Mouse (Mus musculus) forelimb bud, embryonic 11.5 days (tissue): ENCODE measurements at regions not wholly inside any gene's neighbourhood (a gene's known extent, or its start where the extent isn't known, plus 50 kb on each side); places are given as distances from the start of the nearest gene placed in this dataset.
"Not testable (repeated sequence)": the region's sequence is repeated elsewhere in the genome, so short reads cannot be mapped to it uniquely, and the experiment has no call there.

Experiments used
- DNase-seq: peaks from one replicate; pipeline ENCODE4 v3.0.0-alpha.2; 2012; ENCODE audit warnings: low read depth, low spot score

- peak; percentile 9 for DNase-seq
Measured at GRCm38 (mm10) chr5:151733991-151734390, 82.9 kb upstream of the Rfc3 start.

DNA sequence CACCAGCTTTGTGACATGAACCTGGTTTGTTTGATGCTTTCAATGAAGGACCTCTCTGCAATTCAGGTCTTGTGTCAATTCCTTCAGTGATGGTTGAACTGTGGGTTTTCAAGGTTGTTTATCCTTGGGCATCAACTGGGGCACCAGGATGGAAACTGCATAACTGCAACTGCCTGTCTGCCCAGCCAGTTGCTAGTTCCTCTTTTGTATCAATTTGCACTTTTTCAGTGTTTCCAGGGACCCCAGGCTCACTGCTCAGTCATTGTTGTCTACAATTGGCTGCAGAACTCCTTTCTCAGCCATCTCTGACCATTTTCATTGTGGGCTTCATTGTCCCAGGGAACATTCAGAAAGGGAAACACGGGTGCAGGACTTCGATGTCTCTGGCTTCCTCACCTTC, 74.6 kb upstream of the Rfc3 start:
- DNase-seq, result no peak

DNA sequence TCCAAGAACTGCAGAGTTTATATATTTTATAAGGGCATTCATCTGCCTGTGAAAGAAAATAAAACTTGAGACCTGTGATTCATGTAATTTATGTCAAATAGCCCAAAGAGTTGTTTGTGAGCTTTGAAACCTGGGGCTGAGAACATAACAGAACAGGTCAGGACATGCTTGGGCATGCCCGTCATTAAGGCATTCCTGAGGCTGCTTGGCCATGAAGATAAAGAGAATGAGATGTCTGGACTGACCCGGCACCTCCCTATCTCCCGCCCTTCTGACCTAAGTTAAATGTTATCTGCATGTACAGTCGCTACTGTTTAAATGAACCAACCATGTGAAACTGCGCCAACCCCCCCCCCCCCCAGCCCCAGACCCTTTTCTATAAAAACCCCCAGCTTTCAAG, 73.4 kb upstream of the Rfc3 start:
- not testable (repeated sequence) for DNase-seq

DNA sequence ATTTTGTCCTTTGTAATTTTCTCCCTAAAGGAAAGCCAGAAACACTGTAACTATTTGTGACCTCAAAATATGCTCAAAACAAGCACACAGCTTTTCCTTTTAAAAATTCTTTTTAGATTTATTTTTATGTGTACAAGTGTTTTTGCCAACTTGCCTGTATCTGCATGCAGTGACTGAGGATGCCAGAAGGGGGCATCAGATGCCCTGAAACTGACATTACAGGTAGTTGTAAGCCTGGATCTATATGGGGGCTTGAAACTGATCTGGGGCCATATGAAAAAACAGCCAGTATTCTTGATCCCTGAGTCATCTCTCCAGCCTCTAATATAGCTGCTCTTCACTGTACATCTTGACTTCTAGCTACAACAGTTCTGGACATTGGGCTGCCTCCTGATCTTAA, 71.4 kb upstream of the Rfc3 start:
- no peak for DNase-seq

DNA sequence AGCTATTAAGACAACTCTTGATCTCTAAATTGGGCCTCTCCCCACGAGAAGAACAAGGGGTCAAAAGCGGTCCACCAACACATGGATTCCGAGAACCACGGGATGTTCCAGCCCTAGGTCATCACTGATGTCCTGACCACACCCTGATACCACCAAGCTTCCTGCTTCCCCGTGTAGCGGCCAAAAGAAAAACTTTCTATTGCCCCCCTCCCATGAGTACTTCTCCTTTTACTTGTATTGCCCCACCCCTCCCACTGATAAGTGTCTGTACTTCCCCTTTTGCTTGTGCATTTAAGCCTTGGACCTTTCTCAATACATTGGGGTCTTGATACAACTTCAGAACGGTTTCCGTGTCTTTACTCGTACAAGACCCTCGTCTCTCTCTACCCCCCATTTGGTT, 68.7 kb upstream of the Rfc3 start:
- DNase-seq, result not testable (repeated sequence)

DNA sequence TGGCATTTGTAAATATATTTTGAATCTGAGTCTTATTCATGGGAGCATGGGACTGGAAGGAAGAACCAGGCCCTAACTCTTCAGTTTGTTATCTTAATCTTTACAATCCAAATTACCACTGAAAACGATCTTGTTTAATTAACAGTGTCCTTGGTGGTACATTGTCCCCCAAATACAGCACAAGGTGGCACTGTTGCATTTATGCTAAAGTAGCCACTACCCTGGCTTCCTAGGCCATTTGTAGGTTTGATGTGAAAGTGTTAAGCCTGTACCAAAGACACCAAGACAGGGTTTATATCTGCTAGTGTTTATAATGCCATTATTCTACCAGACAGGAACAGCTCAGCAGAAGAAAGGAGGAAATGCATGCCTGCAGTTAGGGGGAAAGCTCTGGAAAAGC, 66.9 kb upstream of the Rfc3 start:
- DNase-seq, result no peak

- no peak for DNase-seq
Measured at GRCm38 (mm10) chr5:151705226-151705625, 54.2 kb upstream of the Rfc3 start.

DNA sequence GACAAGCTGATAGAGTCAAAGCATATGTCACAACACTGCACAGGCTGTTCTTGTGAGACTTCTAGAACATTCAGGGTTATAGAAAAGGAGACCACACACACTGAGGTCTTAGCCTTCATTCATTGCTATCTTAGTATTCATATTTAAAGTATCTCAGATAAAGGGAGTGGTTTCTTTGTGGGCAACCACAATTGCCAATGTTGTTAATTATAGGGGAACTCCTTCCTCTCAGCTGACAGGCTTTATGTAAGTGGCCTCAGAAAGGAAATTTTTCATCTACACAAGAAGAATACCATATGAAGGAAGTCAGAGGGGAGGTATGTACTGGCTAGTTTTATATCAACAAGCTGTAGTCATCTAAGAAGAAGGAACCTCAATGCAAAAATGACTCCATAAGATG, 53.0 kb upstream of the Rfc3 start:
- DNase-seq, result no peak
